Mouse (Mus musculus): ENCODE measurements around the gene Il15ra.

- TF ChIP-seq CTCF (IDR thresholded peaks at IDR 0.05; ENCODE audit: control insufficient read depth, insufficient read depth, insufficient read length) (no peak), USF1 (IDR thresholded peaks at IDR 0.05; ENCODE audit: low read depth) (no peak), MYOG (IDR thresholded peaks at IDR 0.05; ENCODE audit: control insufficient read depth, extremely low read depth, insufficient read length) (no peak), MYOD1 (IDR thresholded peaks at IDR 0.05; ENCODE audit: control insufficient read depth, insufficient read length, low read depth) (no peak), MAX (IDR thresholded peaks at IDR 0.05) (peak; percentile 16), CEBPB (IDR thresholded peaks at IDR 0.05; ENCODE audit: low read depth) (no peak), FOSL1 (IDR thresholded peaks at IDR 0.05; ENCODE audit: insufficient read depth, low read length, poor library complexity, severe bottlenecking) (no peak)
These were observed 72.3 kb downstream of the Il15ra start, which contains the start of the genes Fbh1 and Ankrd16 for GRCm38 (mm10) chr2:11777091-11778068.
